Mouse (Mus musculus) gastrocnemius, adult 18-20 months (tissue): Measurements from ENCODE around the gene C2cd2. TPM values are rescaled to one million over a fixed set of nuclear protein-coding genes. Genes with fewer than 3 reads are reported as not detected.
A peak's percentile ranks its signal among the peaks of the same experiment; 100 is the strongest.
"Not testable (repeated sequence)": the region's sequence is repeated elsewhere in the genome, so short reads cannot be mapped to it uniquely, and the experiment has no call there.

ENCODE experiments used
- DNase-seq: peaks from one replicate; pipeline ENCODE4 v3.0.0; 2021; ENCODE audit warnings: low spot score
- total RNA-seq, 2 experiments: library from RNA; stranded (reverse); gene quantifications; 2 replicates each; pipeline ENCODE4 v1.2.3; 2021

Gene C2cd2
- total RNA-seq, 2 experiments from 2014 or later = 172 to 210 TPM

DNA sequence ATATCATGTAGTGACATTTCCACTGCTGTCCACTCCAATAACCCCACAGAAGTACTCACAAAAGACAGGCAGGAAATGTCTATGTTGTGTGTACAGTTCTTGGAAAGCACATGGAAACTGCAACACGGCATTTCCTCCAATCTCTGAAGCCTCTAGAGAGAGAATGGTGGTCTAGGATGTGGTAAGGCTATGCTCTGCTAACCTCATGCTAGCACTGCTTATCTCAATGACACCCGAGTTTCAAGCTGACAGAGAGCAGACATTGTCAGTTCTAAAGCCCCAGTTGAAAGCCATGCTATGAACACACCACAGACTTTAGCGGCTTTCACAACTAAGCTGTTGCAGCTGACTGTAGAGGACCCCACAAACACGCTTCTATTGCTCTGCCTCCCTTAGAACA, 13.6 kb downstream of the C2cd2 start:
- DNase-seq = no peak

DNA sequence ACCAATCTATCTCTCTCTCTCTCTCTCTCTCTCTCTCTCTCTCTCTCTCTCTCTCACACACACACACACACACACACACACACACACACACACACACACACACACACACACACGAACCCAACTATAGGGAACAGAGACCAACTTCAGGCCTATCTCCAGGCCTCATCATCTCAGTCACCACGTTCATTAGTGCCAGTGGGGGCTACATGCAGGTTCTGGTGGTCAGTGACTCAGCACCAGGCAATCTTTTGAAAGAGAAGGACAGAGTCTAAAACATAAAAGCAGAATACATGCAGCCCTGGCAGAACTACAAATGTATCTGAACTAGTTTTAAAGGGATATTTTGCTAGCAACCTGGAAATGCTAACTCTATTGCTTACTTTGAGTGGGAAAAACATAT, 15.4 kb downstream of the C2cd2 start:
- DNase-seq = not testable (repeated sequence)

DNA sequence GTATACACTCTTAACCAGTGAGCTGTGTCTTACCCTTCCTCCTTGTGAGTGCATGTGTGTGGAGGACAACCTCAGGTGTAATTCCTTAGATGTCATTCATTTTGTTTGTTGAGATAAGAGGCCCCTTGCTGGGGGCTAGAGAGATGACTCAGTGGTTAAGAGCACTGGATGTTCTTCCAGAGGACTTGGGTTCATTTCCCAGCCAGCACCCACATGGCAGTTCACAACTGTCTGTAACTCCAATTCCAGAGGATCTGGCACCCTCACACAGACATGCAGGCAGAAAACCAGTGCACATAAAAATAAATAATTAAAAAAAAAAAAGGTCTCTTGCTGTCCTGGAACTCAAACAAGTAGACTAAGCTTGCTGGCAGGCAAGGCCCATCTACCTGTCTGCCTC, 20.6 kb downstream of the C2cd2 start:
- DNase-seq = no peak

DNA sequence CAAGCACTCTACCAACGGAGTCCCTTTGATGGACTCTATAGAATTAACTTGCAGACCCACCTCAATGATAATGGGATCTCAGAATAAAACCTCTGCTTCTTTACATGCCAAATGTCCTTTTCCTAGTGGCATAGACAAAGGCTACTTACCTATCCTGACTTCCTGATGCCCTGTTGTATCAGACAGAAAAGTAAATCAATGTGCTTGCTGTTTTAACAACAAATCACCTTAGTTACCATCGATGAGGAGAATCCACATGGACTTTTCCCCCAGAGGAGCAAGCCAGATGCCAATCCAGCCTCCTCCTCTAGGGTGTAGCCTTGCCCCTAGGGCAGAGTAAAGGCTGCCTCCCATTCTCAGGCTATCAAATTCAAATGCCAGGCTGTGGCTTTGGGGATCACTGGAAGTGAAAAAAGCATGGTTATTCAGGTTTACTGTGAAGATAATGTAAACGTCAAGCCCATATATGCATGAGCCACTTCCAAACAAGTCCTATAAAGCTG, 21.9 kb downstream of the C2cd2 start:
- no peak for DNase-seq

GRCm38 (mm10) chr16:97935815-97936214, 26.6 kb downstream of the C2cd2 start:
- no peak for DNase-seq

- peak; percentile 39 for DNase-seq
These were observed 32.2 kb downstream of the C2cd2 start for GRCm38 (mm10) chr16:97930231-97930630.

GRCm38 (mm10) chr16:97929520-97929919, 32.9 kb downstream of the C2cd2 start:
- DNase-seq = peak; percentile 55

GRCm38 (mm10) chr16:97927331-97927938, 35.0 kb downstream of the C2cd2 start:
- DNase-seq = no peak

DNA sequence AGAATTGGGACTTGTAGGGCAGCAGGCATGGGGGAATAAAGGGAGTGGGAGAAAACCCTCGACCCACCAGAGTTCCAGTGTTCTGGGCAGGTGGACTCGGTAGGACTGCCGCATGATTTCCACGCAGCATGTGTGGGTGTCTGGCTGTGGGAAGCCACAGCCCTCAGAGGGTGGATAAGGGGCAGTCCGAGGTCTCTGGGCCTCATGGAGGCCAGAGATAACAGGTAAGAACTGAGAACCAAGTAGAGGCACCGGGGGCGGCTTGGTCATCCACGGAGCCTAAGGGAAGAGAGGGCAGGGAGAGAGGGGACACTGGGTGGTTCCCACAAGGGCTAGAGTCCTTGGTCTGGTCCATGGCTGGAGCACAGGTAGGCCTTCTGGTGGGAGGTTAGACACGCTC, 36.0 kb downstream of the C2cd2 start:
- no peak for DNase-seq

GRCm38 (mm10) chr16:97925760-97926159, 36.6 kb downstream of the C2cd2 start:
- DNase-seq = no peak

GRCm38 (mm10) chr16:97923700-97924099, 38.7 kb downstream of the C2cd2 start:
- no peak for DNase-seq

- DNase-seq = no peak
These were observed 39.6 kb downstream of the C2cd2 start for GRCm38 (mm10) chr16:97922779-97923126.

DNA sequence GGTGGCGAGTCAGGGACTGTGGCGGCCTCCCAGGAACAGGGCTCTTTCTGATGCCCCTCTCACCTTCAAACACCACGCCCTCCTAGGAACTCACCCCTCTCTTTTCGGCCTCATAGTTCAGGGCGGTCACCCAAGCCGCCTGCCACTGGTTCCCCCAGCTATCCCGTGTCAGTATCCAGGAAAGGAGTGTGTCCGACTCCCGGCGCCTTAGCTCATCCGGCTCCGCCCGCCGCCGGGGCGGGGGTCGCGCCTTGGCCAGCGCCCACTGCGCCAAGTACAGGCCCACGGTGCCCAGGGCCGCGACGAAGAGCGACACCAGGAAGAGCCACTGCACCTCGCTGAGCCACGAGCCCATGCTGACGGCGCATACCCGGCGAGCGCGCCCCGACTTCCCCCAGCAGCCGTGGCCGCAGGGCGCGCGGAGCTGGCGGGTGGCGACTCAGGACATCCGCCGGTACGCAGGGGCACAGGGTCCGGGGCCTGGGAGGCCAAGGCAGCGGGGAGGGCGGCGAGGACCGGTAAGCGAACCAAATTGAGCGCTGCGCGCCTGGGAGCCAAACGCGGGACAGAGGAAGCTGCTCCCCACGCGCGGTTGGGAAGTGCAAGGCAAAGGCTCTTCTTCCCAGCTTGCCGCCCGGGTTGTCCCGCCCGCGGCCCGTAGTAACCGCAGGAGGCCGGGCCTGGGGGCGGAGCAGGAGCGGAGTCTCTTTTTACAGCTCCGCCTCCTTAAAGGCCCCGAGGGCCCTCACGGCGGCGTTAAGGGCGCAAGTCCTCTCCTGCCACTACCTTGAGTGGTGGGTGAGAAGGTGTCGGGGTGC, 40.2 kb downstream of the C2cd2 start:
- peak; percentile 92 for DNase-seq

DNA sequence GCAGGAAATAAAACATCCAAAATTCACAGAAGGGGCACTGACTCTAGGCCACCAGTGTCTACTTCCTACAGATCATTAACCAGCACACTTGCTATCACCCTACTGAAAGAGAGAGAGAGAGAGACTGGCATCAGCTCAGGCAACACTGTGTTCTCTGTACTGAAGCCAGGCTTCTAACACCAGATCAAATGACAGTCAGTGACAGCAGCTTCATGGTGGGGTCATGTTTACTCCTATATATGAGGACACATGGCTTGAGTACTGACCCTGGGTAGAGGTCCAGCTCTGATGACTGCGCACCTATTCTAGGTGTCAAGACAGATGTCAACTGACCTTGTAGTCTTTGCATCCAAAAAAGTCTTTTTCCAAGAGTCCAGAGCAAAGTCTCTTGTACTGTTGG, 41.8 kb downstream of the C2cd2 start:
- DNase-seq = peak; percentile 86

- DNase-seq = peak; percentile 51
These were observed 42.6 kb downstream of the C2cd2 start for GRCm38 (mm10) chr16:97919793-97920192.

DNA sequence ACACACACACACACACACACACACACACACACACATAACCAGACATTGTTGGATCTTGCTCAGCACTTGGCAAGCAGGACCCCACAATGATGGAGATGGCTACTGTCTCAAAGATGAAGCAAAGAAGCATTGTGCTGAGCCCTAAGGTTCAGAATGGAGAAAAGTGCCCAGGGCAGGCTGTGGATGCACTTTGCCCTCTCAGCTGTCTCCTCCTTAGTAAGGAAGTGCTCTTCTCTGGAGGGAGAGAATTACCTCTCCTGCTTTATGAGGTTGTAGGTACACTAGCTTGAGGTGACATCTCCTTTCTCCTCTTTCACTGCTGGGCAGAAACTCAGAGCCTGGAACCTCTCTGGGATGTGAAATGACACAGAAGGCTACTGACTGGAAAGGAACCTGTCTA, 49.5 kb downstream of the C2cd2 start:
- DNase-seq = no peak

- DNase-seq = no peak
These were observed 53.0 kb downstream of the C2cd2 start for GRCm38 (mm10) chr16:97909356-97909755.

- no peak for DNase-seq
These were observed 54.9 kb downstream of the C2cd2 start for GRCm38 (mm10) chr16:97907496-97907895.

- no peak for DNase-seq
These were observed 56.1 kb downstream of the C2cd2 start for GRCm38 (mm10) chr16:97906337-97906736.

DNA sequence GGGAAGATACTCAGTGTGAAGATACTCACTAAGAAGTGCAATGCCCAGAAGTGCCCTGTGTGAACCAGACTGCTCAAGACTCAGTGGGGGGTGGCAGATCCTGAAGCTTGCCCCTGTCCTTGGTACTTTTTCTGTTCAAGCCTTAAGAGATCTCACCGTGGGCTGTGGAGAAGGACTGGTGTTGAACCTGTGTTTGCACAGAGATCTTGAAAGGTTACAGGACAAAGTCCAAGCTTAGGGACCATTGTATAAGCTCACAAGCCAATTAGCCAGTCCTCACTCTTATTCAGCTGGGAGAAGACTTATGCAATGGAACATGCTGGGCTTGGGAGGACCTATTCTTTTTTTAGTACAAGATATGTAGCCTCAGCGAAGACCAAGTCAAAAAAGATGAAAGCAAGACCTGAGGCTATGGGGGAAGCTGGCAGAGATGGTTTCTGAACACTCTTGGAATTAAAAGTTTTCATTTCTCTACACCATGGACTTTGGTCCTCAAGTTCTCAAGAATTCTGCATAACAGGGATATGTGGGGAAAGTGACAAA, 56.9 kb downstream of the C2cd2 start:
- DNase-seq = peak; percentile 26

GRCm38 (mm10) chr16:97904035-97904434, 58.4 kb downstream of the C2cd2 start:
- no peak for DNase-seq

DNA sequence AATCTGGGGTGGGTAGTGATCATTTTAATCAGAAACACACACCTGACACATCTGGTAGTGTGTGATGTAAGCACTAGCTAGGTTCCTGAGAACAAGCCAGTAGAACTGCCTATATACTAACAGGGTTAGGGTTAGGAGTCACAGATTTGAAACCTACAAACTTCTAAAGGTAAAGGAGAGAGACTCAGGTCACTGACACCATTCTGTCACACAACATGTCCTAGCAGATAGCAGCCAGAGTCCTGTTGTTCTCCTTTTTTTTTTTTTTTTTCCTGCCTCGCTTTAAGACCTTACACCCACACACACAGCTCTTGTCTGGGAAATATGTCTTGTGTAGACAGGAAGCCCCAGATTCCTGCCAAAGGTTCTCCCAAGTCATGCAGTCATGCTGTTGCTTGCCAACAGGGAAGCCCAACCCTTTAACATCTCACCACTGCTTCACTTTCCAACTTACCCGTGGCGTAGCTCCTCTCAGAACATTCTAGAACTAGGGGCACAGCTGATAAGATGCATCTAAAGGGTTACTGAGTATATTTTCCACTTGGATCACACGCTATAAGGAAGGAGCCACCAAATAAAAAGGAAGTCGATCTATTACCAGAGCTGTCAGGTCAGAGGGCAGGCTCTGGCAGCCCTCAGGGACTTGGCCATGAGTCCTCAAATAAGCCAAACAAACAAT, 64.9 kb downstream of the C2cd2 start:
- peak; percentile 84 for DNase-seq
